25 mouse cellular contexts compared by ENCODE assay signal in the genomic region with DNA sequence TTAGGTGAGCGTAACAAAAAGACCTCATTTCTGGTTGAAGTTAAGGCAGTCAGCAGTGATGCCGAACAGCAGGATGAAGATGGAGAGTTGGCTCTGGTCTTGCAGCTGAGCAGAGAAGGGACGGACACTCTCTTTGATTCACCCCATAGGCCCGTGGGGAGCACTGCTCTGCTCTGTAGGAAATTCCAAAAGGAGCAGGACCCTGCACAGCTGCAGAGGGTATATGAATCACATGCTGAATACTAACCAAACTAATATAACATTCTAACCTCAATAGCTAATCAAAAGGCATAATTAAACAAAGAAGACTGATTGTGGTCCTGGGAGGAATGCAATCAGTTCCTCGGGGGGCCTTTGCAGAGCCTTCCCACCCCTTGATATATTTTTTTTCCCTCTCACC.
"Had no signal": no experiment of that assay in that cellular context is flagged by ENCODE, and none has a peak within 500 bp of the region (broad histone marks: within the 10 kb centered on the region; RNA-seq: fewer than 3 reads in every experiment).

No protein-coding gene starts in this region.

- H3K4me1 ChIP-seq: heart, embryonic 10.5 days; heart, embryonic 12.5 days; hindbrain, embryonic 13.5 days; hindbrain, embryonic 15.5 days; kidney, embryonic 15.5 days; limb, embryonic 13.5 days; limb, embryonic 15.5 days; liver, embryonic 12.5 days had no signal

- ATAC-seq: hindbrain, postnatal 0 days; intestine, embryonic 16.5 days; liver, embryonic 12.5 days had no signal

- H3K9ac ChIP-seq: heart, embryonic 12.5 days; hindbrain, embryonic 13.5 days; hindbrain, embryonic 15.5 days; kidney, embryonic 15.5 days; limb, embryonic 13.5 days; limb, embryonic 15.5 days; liver, embryonic 12.5 days; liver, embryonic 14.5 days had no signal

- H3K27me3 ChIP-seq: heart, embryonic 12.5 days; hindbrain, embryonic 13.5 days; hindbrain, embryonic 15.5 days; kidney, embryonic 15.5 days; limb, embryonic 13.5 days; limb, embryonic 15.5 days; liver, embryonic 12.5 days had no signal

- H3K4me3 ChIP-seq: gastrocnemius, adult 2 months; heart, embryonic 10.5 days; heart, embryonic 12.5 days; hindbrain, embryonic 13.5 days; hindbrain, embryonic 15.5 days; kidney, embryonic 15.5 days; limb, embryonic 13.5 days; limb, embryonic 15.5 days; liver, embryonic 12.5 days had no signal

- H3K36me3 ChIP-seq: heart, embryonic 10.5 days; heart, embryonic 12.5 days; hindbrain, embryonic 13.5 days; hindbrain, embryonic 15.5 days; kidney, embryonic 15.5 days; limb, embryonic 13.5 days; limb, embryonic 15.5 days; liver, embryonic 12.5 days had no signal

- H3K9me3 ChIP-seq: heart, embryonic 10.5 days; heart, embryonic 12.5 days; hindbrain, embryonic 13.5 days; hindbrain, embryonic 15.5 days; kidney, embryonic 15.5 days; limb, embryonic 13.5 days; limb, embryonic 15.5 days; liver, embryonic 12.5 days had no signal

- H3K4me2 ChIP-seq: heart, embryonic 12.5 days; hindbrain, embryonic 13.5 days; hindbrain, embryonic 15.5 days; kidney, embryonic 15.5 days; limb, embryonic 13.5 days; limb, embryonic 15.5 days; liver, embryonic 12.5 days had no signal

- DNase-seq: gastrocnemius, adult 2 months; gastrocnemius, postnatal 10 days; gastrocnemius, postnatal 25 days; heart, adult 18-20 months; heart, postnatal 10 days; kidney, adult 11 months; kidney, adult 2 months; kidney, adult 9 months; kidney, postnatal 14 days; kidney, postnatal 36 days; layer of hippocampus, adult 9-11 months; layer of hippocampus, postnatal 36 days; left cerebral cortex, postnatal 4 days had no signal

- H3K27ac ChIP-seq: gastrocnemius, adult 2 months; heart, embryonic 10.5 days; hindbrain, embryonic 13.5 days; hindbrain, embryonic 15.5 days; hindbrain, postnatal 0 days; kidney, embryonic 15.5 days; kidney, postnatal 0 days; limb, embryonic 13.5 days; limb, embryonic 15.5 days; liver, embryonic 12.5 days; liver, embryonic 14.5 days had no signal
